Mouse (Mus musculus) gastrocnemius, postnatal 25 days (tissue): Measurements from ENCODE around the gene 1520401A03Rik. TPM values are rescaled to one million over a fixed set of nuclear protein-coding genes. Genes with fewer than 3 reads are reported as not detected.

Experiments used
- DNase-seq: peaks from one replicate; pipeline ENCODE4 v3.0.0; 2022
- total RNA-seq, 2 experiments: library from RNA; stranded (reverse); gene quantifications; 1 replicate in 1 of 2; 2 replicates in 1 of 2; pipeline ENCODE4 v1.2.3; 2021

The 1520401A03Rik gene
- total RNA-seq, 2 experiments from 2014 or later: not detected

- no peak for DNase-seq
These were observed 52.0 kb downstream of the 1520401A03Rik start for GRCm38 (mm10) chr17:23670516-23671074.

DNA sequence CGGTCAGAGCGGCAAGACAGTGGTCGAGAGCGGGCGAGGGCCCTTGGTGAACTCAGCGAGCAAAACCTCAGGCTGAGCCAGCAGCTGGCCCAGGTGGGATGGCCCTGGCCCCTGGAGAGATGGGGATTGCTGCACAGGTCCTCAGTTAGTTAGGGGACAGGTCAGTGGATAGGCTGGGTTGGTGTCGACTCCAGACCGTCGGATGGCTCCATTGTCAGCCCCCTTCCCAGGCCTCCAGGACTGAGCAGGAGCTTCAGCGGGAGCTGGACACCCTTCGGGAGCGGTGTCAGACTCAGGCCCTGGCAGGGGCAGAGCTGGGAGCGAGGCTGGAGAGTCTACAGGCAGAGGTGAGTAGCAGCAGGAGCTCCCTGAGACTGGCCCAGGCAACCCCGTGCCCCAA, 57.1 kb downstream of the 1520401A03Rik start:
- no peak for DNase-seq

DNA sequence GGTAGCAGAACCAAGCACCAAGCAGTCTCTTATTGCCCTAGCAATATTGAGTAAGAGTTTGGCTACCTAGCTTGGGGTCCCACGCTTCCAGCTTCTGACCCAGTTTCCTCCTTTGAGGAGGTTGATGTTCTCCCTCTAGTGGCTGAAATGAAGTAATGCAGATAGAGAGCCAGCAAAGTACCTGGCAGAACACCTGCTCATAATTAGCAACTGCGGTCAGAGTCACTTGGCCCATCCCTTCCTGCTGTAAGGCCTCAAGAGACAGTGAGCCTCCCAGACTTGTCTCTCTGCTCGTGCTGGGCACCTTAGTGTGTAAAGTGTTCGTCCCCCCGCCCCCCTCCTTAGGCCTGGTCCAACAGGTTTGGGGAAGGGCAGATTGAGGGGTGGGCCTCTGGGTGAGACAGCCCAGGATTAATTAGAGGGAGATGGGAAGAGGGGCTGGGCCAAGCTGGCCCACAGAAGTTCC, 58.0 kb downstream of the 1520401A03Rik start:
- no peak for DNase-seq

GRCm38 (mm10) chr17:23661526-23661925, 61.1 kb downstream of the 1520401A03Rik start:
- no peak for DNase-seq

DNA sequence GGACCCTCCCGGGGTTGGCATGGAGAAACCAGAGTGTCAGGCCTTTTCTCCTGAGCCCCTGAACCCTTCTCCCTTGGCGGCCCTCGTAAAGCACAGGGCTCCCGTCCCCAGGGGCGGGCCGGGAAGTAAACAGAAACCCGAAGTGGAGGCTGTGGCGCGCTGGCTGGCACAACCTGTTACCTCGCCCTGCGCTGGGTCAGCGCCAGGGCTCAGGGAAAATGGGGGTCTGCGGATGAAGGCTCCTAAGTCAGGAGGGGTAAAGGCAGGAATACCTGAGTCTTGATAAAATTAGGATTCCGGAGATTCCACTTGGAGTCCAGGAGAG, 61.7 kb downstream of the 1520401A03Rik start:
- DNase-seq: no peak

GRCm38 (mm10) chr17:23660117-23660875, 62.3 kb downstream of the 1520401A03Rik start, which contains the start of gene Bicdl2:
Bicdl2 (plus strand) TSS chr17:23660506.
- DNase-seq: no peak

DNA sequence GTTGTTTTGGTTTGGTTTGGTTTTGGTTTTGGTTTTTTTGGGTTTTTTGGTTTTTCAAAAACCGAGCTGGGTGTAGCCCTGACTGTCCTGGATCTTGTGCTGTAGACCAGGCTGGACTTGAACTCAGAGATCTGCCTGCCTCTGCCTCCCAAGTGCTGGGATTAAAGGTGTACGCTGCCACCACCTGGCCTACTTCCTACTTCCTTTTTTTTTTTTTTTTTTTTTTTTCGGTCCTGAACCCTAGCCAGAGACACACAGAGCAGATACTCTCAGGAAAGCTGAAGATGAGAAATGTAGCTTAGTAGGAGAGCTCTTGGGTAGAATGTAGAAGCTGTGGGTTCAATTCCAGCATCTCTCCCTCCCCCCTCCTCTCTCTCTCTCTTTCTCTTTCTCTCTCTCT, 64.1 kb downstream of the 1520401A03Rik start:
- no peak for DNase-seq

Other genes starting within 250 kb of the 1520401A03Rik start
- gene Vmn2r117, start 243.1 kb downstream of the 1520401A03Rik start, total RNA-seq: not detected
- 1 to 10 TPM; 1.9 to 2.4 TPM for gene Zfp213, start 158.5 kb downstream of the 1520401A03Rik start, total RNA-seq
- 1 to 10 TPM; 2.0 to 2.1 TPM for gene Zfp13, start 123.3 kb downstream of the 1520401A03Rik start, total RNA-seq
- not detected for gene Zscan10, start 121.9 kb downstream of the 1520401A03Rik start, total RNA-seq
- not detected for gene Mmp25, start 77.5 kb downstream of the 1520401A03Rik start, total RNA-seq
- not detected for gene Bicdl2, start 62.3 kb downstream of the 1520401A03Rik start, total RNA-seq
- 100 to 1,000 TPM; 123 to 156 TPM for gene Hcfc1r1, start 49.2 kb downstream of the 1520401A03Rik start, total RNA-seq
- gene Thoc6, start 48.9 kb downstream of the 1520401A03Rik start, total RNA-seq: 10 to 100 TPM in 1 of 2 experiments, 1 to 10 TPM in 1; 9.3 to 10.8 TPM
- gene Tnfrsf12a, start 45.3 kb downstream of the 1520401A03Rik start, total RNA-seq: 10 to 100 TPM; 46.1 to 61.5 TPM
- not detected for gene Cldn6, start 43.5 kb downstream of the 1520401A03Rik start, total RNA-seq
- gene Cldn9, start 38.8 kb downstream of the 1520401A03Rik start, total RNA-seq: under 1 TPM in 1 of 2 experiments, not detected in 1; 0.19 TPM
- gene Pkmyt1, start 3.6 kb upstream of the 1520401A03Rik start, total RNA-seq: under 1 TPM; 0.67 to 0.83 TPM
- 1 to 10 TPM; 4.4 to 5.2 TPM for gene Paqr4, start 18.1 kb upstream of the 1520401A03Rik start, total RNA-seq
- not detected for gene Kremen2, start 23.1 kb upstream of the 1520401A03Rik start, total RNA-seq
- gene Flywch1, start 48.8 kb upstream of the 1520401A03Rik start, total RNA-seq: 10 to 100 TPM; 33.5 to 34.0 TPM
- under 1 TPM; 0.56 to 0.83 TPM for gene Flywch2, start 63.3 kb upstream of the 1520401A03Rik start, total RNA-seq
- 100 to 1,000 TPM; 157 to 160 TPM for gene Srrm2, start 67.7 kb upstream of the 1520401A03Rik start, total RNA-seq
- 100 to 1,000 TPM; 237 to 267 TPM for gene Elob, start 106.4 kb upstream of the 1520401A03Rik start, total RNA-seq
- not detected for gene Prss33, start 113.3 kb upstream of the 1520401A03Rik start, total RNA-seq
- not detected for gene Prss32, start 121.1 kb upstream of the 1520401A03Rik start, total RNA-seq
- not detected for gene Prss41, start 121.4 kb upstream of the 1520401A03Rik start, total RNA-seq
- gene Prss21, start 145.3 kb upstream of the 1520401A03Rik start, total RNA-seq: not detected
- gene Dcpp1, start 158.1 kb upstream of the 1520401A03Rik start, total RNA-seq: not detected
- not detected for gene Dcpp2, start 158.1 kb upstream of the 1520401A03Rik start, total RNA-seq
- gene Dcpp3, start 194.7 kb upstream of the 1520401A03Rik start, total RNA-seq: not detected
- not detected for gene Sbp, start 218.9 kb upstream of the 1520401A03Rik start, total RNA-seq
- gene Sbpl, start 232.5 kb upstream of the 1520401A03Rik start, total RNA-seq: not detected